Mouse (Mus musculus): ENCODE data around the gene Usp2.

- TF ChIP-seq GATA2 (IDR thresholded peaks at IDR 0.05; ENCODE audit: borderline replicate concordance, low read depth, low read length) (no peak), CTCF (IDR thresholded peaks at IDR 0.05; ENCODE audit: low read depth, low read length) (no peak), GATA1 (IDR thresholded peaks at IDR 0.05; ENCODE audit: borderline replicate concordance, low read length) (no peak), TAL1 (conservative IDR thresholded peaks at IDR 0.05; ENCODE audit: low read depth, low read length) (no peak)
Observed at GRCm38 (mm10) chr9:44042396-44042680, 24.5 kb upstream of the Usp2 start.
